Mouse (Mus musculus): Measurements from ENCODE around the gene Zbtb5. TPM values are rescaled to one million over a fixed set of nuclear protein-coding genes. Genes with fewer than 3 reads are reported as not detected.

Zbtb5 gene
- 7.0 and 7.9 TPM in 2 replicates for polyA plus RNA-seq (2015; fragmentation: Nextera tagmentation; extraction: Ambion mirVana)

DNA sequence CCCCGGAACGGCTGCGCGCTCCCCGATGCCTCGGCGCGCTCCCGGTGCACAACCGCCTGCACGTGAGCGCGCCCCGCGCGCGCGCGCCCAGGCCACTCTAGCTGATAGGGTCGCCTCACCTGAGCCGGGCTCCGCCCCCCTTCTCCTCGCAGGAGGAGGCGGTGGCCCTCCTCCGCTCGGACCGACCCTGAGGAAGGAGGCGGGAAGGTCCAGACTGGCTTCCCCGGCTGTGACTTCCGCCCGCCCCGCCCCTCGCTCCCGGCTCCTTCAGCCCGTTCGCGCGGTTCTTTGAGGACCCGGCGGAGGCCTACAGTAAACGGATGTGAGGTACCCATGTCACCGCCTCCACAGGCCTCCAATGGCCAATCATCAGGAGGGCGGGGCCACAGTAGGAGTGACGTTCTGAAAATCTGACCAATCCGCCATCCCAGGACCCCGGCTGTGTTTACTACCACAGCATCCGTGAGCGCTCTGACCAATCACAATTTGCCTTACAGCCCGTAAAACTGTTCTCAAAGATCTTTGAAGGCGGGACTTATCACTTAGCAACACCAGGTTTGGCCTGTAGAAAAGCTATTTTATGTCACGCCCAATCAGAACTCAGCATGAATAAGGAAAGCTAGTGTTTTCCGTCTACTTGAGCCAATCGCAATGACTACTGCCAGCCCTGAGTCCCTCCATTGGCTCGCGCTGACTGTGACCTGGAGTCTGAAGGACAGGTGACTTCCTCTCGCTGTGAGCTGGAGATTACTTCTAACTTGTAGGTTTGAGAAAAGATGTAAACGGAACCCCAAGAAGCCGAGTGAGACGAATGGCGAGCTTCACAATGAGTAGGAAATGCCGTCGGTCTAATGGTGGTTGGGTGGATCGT lies at the start of gene Zbtb5:
Gene Zbtb5, minus strand, starts transcription at position 308 of the 871 bp plus-strand sequence.

DNA sequence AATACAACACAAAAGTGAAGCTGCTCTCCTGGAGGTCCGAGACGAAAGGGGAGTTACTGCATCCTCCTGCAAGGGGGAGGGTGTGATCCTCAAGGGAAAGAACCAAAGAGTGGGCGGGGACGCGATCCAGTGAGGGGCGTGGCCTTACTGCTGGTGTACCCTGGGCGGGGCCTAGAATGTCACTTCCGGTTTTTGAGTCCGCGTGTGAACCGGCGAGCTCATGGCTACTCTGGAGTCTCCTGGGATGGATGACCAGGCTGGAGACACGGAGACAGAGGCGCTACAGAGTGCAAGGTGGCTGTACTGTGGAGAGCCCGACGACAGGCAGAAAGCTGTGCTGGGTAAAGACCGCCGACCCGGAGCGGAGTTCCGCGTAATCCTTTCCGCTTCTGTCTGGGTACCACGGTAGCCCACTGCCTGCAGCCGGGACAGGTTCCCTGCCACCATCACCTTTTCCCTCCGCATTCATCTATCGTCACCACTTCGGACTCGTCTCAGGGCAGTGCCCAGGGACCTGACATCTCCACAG lies 6.3 kb upstream of the Zbtb5 start, which contains the start of gene Polr1e:
Gene Polr1e, plus strand, starts transcription at position 132 of the 529 bp plus-strand sequence.

GRCm38 (mm10) chr4:44981280-44981973 lies 30.8 kb downstream of the Zbtb5 start, which contains the start of gene Grhpr:
Grhpr (plus strand) TSS chr4:44981395.

Other genes starting within 250 kb of the Zbtb5 start
- gene Grhpr, start 31.0 kb downstream of the Zbtb5 start, polyA plus RNA-seq (2015; fragmentation: Nextera tagmentation; extraction: Ambion mirVana): 27.3 and 28.4 TPM in 2 replicates
- 19.6 and 21.8 TPM in 2 replicates for gene Polr1e, start 6.2 kb upstream of the Zbtb5 start, polyA plus RNA-seq (2015; fragmentation: Nextera tagmentation; extraction: Ambion mirVana)
- 5.7 and 7.8 TPM in 2 replicates for gene Fbxo10, start 72.2 kb upstream of the Zbtb5 start, polyA plus RNA-seq (2015; fragmentation: Nextera tagmentation; extraction: Ambion mirVana)
- 234 and 247 TPM in 2 replicates for gene Tomm5, start 95.7 kb upstream of the Zbtb5 start, polyA plus RNA-seq (2015; fragmentation: Nextera tagmentation; extraction: Ambion mirVana)
- 0.37 and 0.50 TPM in 2 replicates for gene Frmpd1, start 172.5 kb upstream of the Zbtb5 start, polyA plus RNA-seq (2015; fragmentation: Nextera tagmentation; extraction: Ambion mirVana)